Mouse (Mus musculus): Measurements from ENCODE around the gene Rfx1. TPM values are rescaled to one million over a fixed set of nuclear protein-coding genes. Genes with fewer than 3 reads are reported as not detected.

Rfx1 gene
- polyA plus RNA-seq (2015; fragmentation: Nextera tagmentation; extraction: Ambion mirVana), result 6.7 and 7.4 TPM in 2 replicates

- peak within 1 kb of the TSS; percentile 92 for H3K9ac ChIP-seq (ENCODE audit: low read depth, low read length)
- under 1% methylated on average over 51 of the region's 51 CpGs for WGBS
Measured at GRCm38 (mm10) chr8:84066291-84066930, at the start of gene Rfx1. Gene Rfx1 (plus strand): TSS chr8:84066834.

GRCm38 (mm10) chr8:84019738-84020137 lies 46.9 kb upstream of the Rfx1 start:
- Histone ChIP-seq H3K4me2 (ENCODE audit: low read length) (no peak overlapping the region), H3K27ac (no peak overlapping the region), H3K4me1 (replicated peaks; ENCODE audit: insufficient read depth, low read length) (peaks cover 25% of the 10 kb centered on the region), H3K27me3 (ENCODE audit: insufficient read depth, low read length) (no peaks in the 10 kb centered on the region), H3K9ac (ENCODE audit: low read depth, low read length) (no peak overlapping the region), H3K36me3 (ENCODE audit: insufficient read depth, low read length) (no peaks in the 10 kb centered on the region), H3K9me3 (replicated peaks; ENCODE audit: low read length) (no peaks in the 10 kb centered on the region), H3K4me3 (replicated peaks; ENCODE audit: low read depth, low read length) (no peak overlapping the region)
- DNase-seq (ENCODE audit: low spot score), result no peak
- WGBS, result 74% methylated on average over 9 of the region's 9 CpGs
- no peak for TF ChIP-seq CTCF (IDR thresholded peaks at IDR 0.05; ENCODE audit: low read depth)
- no peak for ATAC-seq (replicated peaks; ENCODE audit: low FRiP score, low read depth)

More at GRCm38 (mm10) chr8:84066291-84066930, at the start of gene Rfx1:
- DNase-seq (ENCODE audit: low spot score), result peak; percentile 100
- peaks cover 28% of the 10 kb centered on the region for H3K4me1 ChIP-seq (replicated peaks; ENCODE audit: insufficient read depth, low read length)
- no peaks in the 10 kb centered on the region for H3K36me3 ChIP-seq (ENCODE audit: insufficient read depth, low read length)
- H3K4me2 ChIP-seq (ENCODE audit: low read length), result peak within 1 kb of the TSS; percentile 71
- peak within 1 kb of the TSS; percentile 94 for H3K27ac ChIP-seq
- peak; percentile 98 for ATAC-seq (replicated peaks; ENCODE audit: low FRiP score, low read depth)
- 0 out of 2 replicates have a peak, but pooled peaks have one; percentile 23 for TF ChIP-seq CTCF (IDR thresholded peaks at IDR 0.05; ENCODE audit: low read depth)
- H3K4me3 ChIP-seq (replicated peaks; ENCODE audit: low read depth, low read length), result peak within 1 kb of the TSS; percentile 96
- H3K27me3 ChIP-seq (ENCODE audit: insufficient read depth, low read length), result no peaks in the 10 kb centered on the region
- no peaks in the 10 kb centered on the region for H3K9me3 ChIP-seq (replicated peaks; ENCODE audit: low read length)

- Histone ChIP-seq H3K4me2 (ENCODE audit: low read length) (peak within 1 kb of the TSS; percentile 53), H3K4me1 (replicated peaks; ENCODE audit: insufficient read depth, low read length) (peaks cover 29% of the 10 kb centered on the region), H3K9ac (ENCODE audit: low read depth, low read length) (peak within 1 kb of the TSS; percentile 59), H3K27ac (peak within 1 kb of the TSS; percentile 90), H3K36me3 (ENCODE audit: insufficient read depth, low read length) (no peaks in the 10 kb centered on the region), H3K4me3 (replicated peaks; ENCODE audit: low read depth, low read length) (peak within 1 kb of the TSS; percentile 24), H3K27me3 (ENCODE audit: insufficient read depth, low read length) (no peaks in the 10 kb centered on the region), H3K9me3 (replicated peaks; ENCODE audit: low read length) (no peaks in the 10 kb centered on the region)
- peak; percentile 71 for DNase-seq (ENCODE audit: low spot score)
- 4% methylated on average over 18 of the region's 18 CpGs for WGBS
- peak; percentile 43 for TF ChIP-seq CTCF (IDR thresholded peaks at IDR 0.05; ENCODE audit: low read depth)
- peak; percentile 89 for ATAC-seq (replicated peaks; ENCODE audit: low FRiP score, low read depth)
Measured at GRCm38 (mm10) chr8:84021096-84021495, 45.5 kb upstream of the Rfx1 start, which contains the start of gene Palm3. Gene Palm3 (plus strand): TSS chr8:84021471.

GRCm38 (mm10) chr8:84021569-84021968 lies 45.1 kb upstream of the Rfx1 start:
- H3K4me1 ChIP-seq (replicated peaks; ENCODE audit: insufficient read depth, low read length), result peaks cover 29% of the 10 kb centered on the region

GRCm38 (mm10) chr8:84023085-84023484 lies 43.5 kb upstream of the Rfx1 start:
- 0 out of 2 replicates have a peak, but pooled peaks have one; percentile 3 for TF ChIP-seq CTCF (IDR thresholded peaks at IDR 0.05; ENCODE audit: low read depth)
- no peak overlapping the region for H3K4me3 ChIP-seq (replicated peaks; ENCODE audit: low read depth, low read length)
- H3K9me3 ChIP-seq (replicated peaks; ENCODE audit: low read length), result no peaks in the 10 kb centered on the region
- 7% methylated on average over 5 of the region's 5 CpGs for WGBS
- H3K27ac ChIP-seq, result peak overlapping the region; percentile 42
- peaks cover 29% of the 10 kb centered on the region for H3K4me1 ChIP-seq (replicated peaks; ENCODE audit: insufficient read depth, low read length)
- H3K36me3 ChIP-seq (ENCODE audit: insufficient read depth, low read length), result no peaks in the 10 kb centered on the region
- no peaks in the 10 kb centered on the region for H3K27me3 ChIP-seq (ENCODE audit: insufficient read depth, low read length)
- ATAC-seq (replicated peaks; ENCODE audit: low FRiP score, low read depth) (peak; percentile 50; the same call in 1 of the 2 replicates), DNase-seq (ENCODE audit: low spot score) (peak; percentile 53)
- H3K4me2 ChIP-seq (ENCODE audit: low read length), result peak overlapping the region; percentile 53; the same call in 1 of the 2 replicates
- H3K9ac ChIP-seq (ENCODE audit: low read depth, low read length), result no peak overlapping the region

More at GRCm38 (mm10) chr8:84021569-84021968, 45.1 kb upstream of the Rfx1 start:
- H3K9ac ChIP-seq (ENCODE audit: low read depth, low read length), result peak overlapping the region; percentile 59
- no peak for TF ChIP-seq CTCF (IDR thresholded peaks at IDR 0.05; ENCODE audit: low read depth)
- ATAC-seq (replicated peaks; ENCODE audit: low FRiP score, low read depth) (peak; percentile 4; the same call in 1 of the 2 replicates), DNase-seq (ENCODE audit: low spot score) (no peak)
- H3K36me3 ChIP-seq (ENCODE audit: insufficient read depth, low read length), result no peaks in the 10 kb centered on the region
- peak overlapping the region; percentile 53 for H3K4me2 ChIP-seq (ENCODE audit: low read length)
- H3K27ac ChIP-seq, result peak overlapping the region; percentile 90
- no peaks in the 10 kb centered on the region for H3K9me3 ChIP-seq (replicated peaks; ENCODE audit: low read length)
- WGBS, result 35% methylated on average over 12 of the region's 12 CpGs
- peak overlapping the region; percentile 24 for H3K4me3 ChIP-seq (replicated peaks; ENCODE audit: low read depth, low read length)
- H3K27me3 ChIP-seq (ENCODE audit: insufficient read depth, low read length), result no peaks in the 10 kb centered on the region

- H3K27ac ChIP-seq, result 0 out of 2 replicates have a peak overlapping the region, but pooled peaks have one; percentile 42
- H3K4me1 ChIP-seq (replicated peaks; ENCODE audit: insufficient read depth, low read length), result peaks cover 29% of the 10 kb centered on the region
- H3K36me3 ChIP-seq (ENCODE audit: insufficient read depth, low read length), result no peaks in the 10 kb centered on the region
- H3K4me2 ChIP-seq (ENCODE audit: low read length), result peak overlapping the region; percentile 53; the same call in 1 of the 2 replicates
- H3K4me3 ChIP-seq (replicated peaks; ENCODE audit: low read depth, low read length), result no peak overlapping the region
- peak; percentile 43 for ATAC-seq (replicated peaks; ENCODE audit: low FRiP score, low read depth)
- no peak for TF ChIP-seq CTCF (IDR thresholded peaks at IDR 0.05; ENCODE audit: low read depth)
- H3K9me3 ChIP-seq (replicated peaks; ENCODE audit: low read length), result no peaks in the 10 kb centered on the region
- DNase-seq (ENCODE audit: low spot score), result no peak
- WGBS, result 37% methylated on average over 1 of the region's 1 CpGs
- no peaks in the 10 kb centered on the region for H3K27me3 ChIP-seq (ENCODE audit: insufficient read depth, low read length)
- no peak overlapping the region for H3K9ac ChIP-seq (ENCODE audit: low read depth, low read length)
Measured at GRCm38 (mm10) chr8:84023631-84024030, 43.0 kb upstream of the Rfx1 start.
